Mouse (Mus musculus) inflammation-experienced regulatory T-cells, adult 6 months (primary cell): Measurements from ENCODE around the gene Pik3cd. TPM values are rescaled to one million over a fixed set of nuclear protein-coding genes. Genes with fewer than 3 reads are reported as not detected.
"Not testable (repeated sequence)": the region's sequence is repeated elsewhere in the genome, so short reads cannot be mapped to it uniquely, and the experiment has no call there.

ENCODE experiments used
- ATAC-seq: one replicate; pipeline ENCODE4 v1.8.0; 2017
- polyA plus RNA-seq, 3 experiments: library from polyadenylated mRNA; unstranded; fragments of 100-300 nt; shearing (Covaris generic); gene quantifications; one replicate each; pipeline ENCODE4 v1.2.1; 2017

The Pik3cd gene
- polyA plus RNA-seq, 3 experiments from 2014 or later = 108 to 124 (median 115) TPM

GRCm38 (mm10) chr4:149648031-149648805 lies 54.2 kb downstream of the Pik3cd start:
- ATAC-seq = peak; percentile 57

GRCm38 (mm10) chr4:149645761-149646160 lies 56.6 kb downstream of the Pik3cd start:
- no peak for ATAC-seq

- no peak for ATAC-seq
These were observed 60.4 kb downstream of the Pik3cd start for GRCm38 (mm10) chr4:149641956-149642355.

GRCm38 (mm10) chr4:149641400-149641799 lies 61.0 kb downstream of the Pik3cd start:
- ATAC-seq = no peak

- ATAC-seq = no peak
These were observed 61.5 kb downstream of the Pik3cd start for GRCm38 (mm10) chr4:149640831-149641230.

GRCm38 (mm10) chr4:149637942-149638341 lies 64.4 kb downstream of the Pik3cd start:
- ATAC-seq = no peak

- ATAC-seq = no peak
These were observed 66.4 kb downstream of the Pik3cd start for GRCm38 (mm10) chr4:149635915-149636415.

- ATAC-seq = no peak
These were observed 67.4 kb downstream of the Pik3cd start for GRCm38 (mm10) chr4:149634966-149635365.

GRCm38 (mm10) chr4:149634157-149634556 lies 68.2 kb downstream of the Pik3cd start:
- no peak for ATAC-seq

GRCm38 (mm10) chr4:149632670-149633307 lies 69.6 kb downstream of the Pik3cd start:
- no peak for ATAC-seq

GRCm38 (mm10) chr4:149628810-149629209 lies 73.6 kb downstream of the Pik3cd start:
- no peak for ATAC-seq

- peak; percentile 64 for ATAC-seq
These were observed 74.0 kb downstream of the Pik3cd start for GRCm38 (mm10) chr4:149628372-149628771.

- ATAC-seq = no peak
These were observed 75.6 kb downstream of the Pik3cd start for GRCm38 (mm10) chr4:149626809-149627208.

GRCm38 (mm10) chr4:149623711-149624110 lies 78.7 kb downstream of the Pik3cd start:
- ATAC-seq = no peak

- ATAC-seq = no peak
These were observed 81.1 kb downstream of the Pik3cd start for GRCm38 (mm10) chr4:149621286-149621685.

GRCm38 (mm10) chr4:149619988-149620387 lies 82.4 kb downstream of the Pik3cd start:
- no peak for ATAC-seq

- ATAC-seq = not testable (repeated sequence)
These were observed 85.4 kb downstream of the Pik3cd start for GRCm38 (mm10) chr4:149616999-149617398.

- ATAC-seq = no peak
These were observed 87.5 kb downstream of the Pik3cd start for GRCm38 (mm10) chr4:149614869-149615268.

- not testable (repeated sequence) for ATAC-seq
These were observed 88.9 kb downstream of the Pik3cd start for GRCm38 (mm10) chr4:149613497-149613896.

- ATAC-seq = no peak
These were observed 90.9 kb downstream of the Pik3cd start for GRCm38 (mm10) chr4:149611376-149612044.

- no peak for ATAC-seq
These were observed 92.9 kb downstream of the Pik3cd start for GRCm38 (mm10) chr4:149609256-149610025.

GRCm38 (mm10) chr4:149608309-149608638 lies 94.1 kb downstream of the Pik3cd start:
- no peak for ATAC-seq
